Mouse (Mus musculus) lung, postnatal 0 days (tissue): ENCODE results near the gene Tepp.

Experiments
- CTCF ChIP-seq: IDR thresholded peaks from 2 replicates; pipeline ENCODE4 v1.5.1; 2016; ENCODE audit warnings: antibody characterized with exemption, mild to moderate bottlenecking
- EP300 ChIP-seq: IDR thresholded peaks from 2 replicates; pipeline ENCODE4 v1.6.1; 2016; ENCODE audit warnings: antibody characterized with exemption, mild to moderate bottlenecking, control low read depth

DNA sequence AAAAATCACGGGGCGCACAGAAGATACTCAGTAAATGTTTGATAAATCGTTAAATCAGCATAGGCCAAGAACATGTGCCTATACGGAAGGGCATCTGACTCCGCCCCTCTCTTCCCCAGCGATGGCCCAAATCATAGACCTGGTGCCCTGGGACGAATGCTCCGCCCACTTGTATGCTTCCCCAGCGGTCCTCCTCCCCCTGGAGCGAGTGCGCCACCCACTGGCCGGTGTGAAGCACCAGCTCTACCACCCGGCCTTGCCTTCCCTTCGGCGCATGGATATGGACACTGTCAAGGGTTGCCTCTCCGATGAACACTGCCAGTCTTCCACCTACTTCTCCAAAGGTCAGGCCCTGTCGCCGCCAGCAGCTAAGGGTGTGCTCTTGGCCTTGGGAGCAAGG lies 2.5 kb downstream of the Tepp start:
- peak; percentile 53 for TF ChIP-seq CTCF
- no peak for TF ChIP-seq EP300
